Mouse (Mus musculus): ENCODE measurements around the gene Tuba1b. TPM values are rescaled to one million over a fixed set of nuclear protein-coding genes. Genes with fewer than 3 reads are reported as not detected.

Gene Tuba1b
- polyA plus RNA-seq, 1 experiment from 2014 or later, result 2,343 TPM

DNA sequence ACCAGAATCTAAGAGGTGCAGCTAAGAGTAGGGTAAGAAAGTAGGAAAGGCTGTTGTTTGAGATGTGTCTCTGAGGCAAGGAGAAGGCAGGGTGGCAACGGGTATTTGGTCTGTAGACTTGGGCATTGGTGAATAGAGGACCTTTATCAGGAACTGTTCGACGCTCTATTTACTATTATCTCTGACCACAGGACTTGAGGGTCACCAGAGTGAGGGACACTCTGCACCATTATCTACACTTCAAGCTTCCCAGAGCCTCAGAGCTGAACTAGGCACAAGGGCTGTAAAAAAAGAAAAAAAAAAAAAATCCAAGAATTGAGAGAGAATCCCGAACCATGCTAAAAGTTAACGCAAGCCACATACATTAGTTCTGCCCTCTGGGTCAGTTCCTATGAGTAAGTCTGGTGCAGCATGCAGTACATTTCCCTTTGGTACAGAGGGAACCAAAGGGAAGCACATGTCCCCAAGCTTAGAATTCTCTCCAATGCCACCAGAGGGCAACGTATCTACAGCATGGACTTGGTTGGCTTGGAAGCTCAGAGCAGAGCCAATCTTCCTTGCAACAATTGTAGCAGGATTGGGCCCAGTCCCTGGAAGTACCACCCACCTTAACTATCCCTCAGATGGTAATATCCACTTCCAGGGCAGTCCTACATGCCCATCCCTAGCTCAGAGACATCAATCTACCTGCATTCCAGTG lies 42.3 kb downstream of the Tuba1b start:
- Histone ChIP-seq H3K27me3 (replicated peaks; ENCODE audit: low read depth, poor library complexity, severe bottlenecking) (peaks cover 72% of the 10 kb centered on the region), H3K27ac (replicated peaks) (no peak overlapping the region), H3K4me3 (0 out of 2 replicates have a peak overlapping the region, but pooled peaks have one; percentile 5), H3K36me3 (replicated peaks) (no peaks in the 10 kb centered on the region), H3K9me3 (no peaks in the 10 kb centered on the region), H3K4me1 (peaks cover 45% of the 10 kb centered on the region)
- DNase-seq (ENCODE audit: low spot score), result peak; percentile 55
- 41% methylated on average over 6 of the region's 6 CpGs for WGBS

GRCm38 (mm10) chr15:98891198-98891742 lies 43.1 kb downstream of the Tuba1b start:
- H3K27me3 ChIP-seq (replicated peaks; ENCODE audit: low read depth, poor library complexity, severe bottlenecking), result peaks cover 64% of the 10 kb centered on the region
- H3K36me3 ChIP-seq (replicated peaks), result no peaks in the 10 kb centered on the region
- H3K4me3 ChIP-seq, result peak overlapping the region; percentile 40
- peaks cover 38% of the 10 kb centered on the region for H3K4me1 ChIP-seq
- no peaks in the 10 kb centered on the region for H3K9me3 ChIP-seq
- 7% methylated on average over 19 of the region's 19 CpGs for WGBS
- H3K27ac ChIP-seq (replicated peaks), result no peak overlapping the region
- DNase-seq (ENCODE audit: low spot score), result peak; percentile 36

- H3K27me3 ChIP-seq (replicated peaks; ENCODE audit: low read depth, poor library complexity, severe bottlenecking), result peaks cover 27% of the 10 kb centered on the region
- H3K4me3 ChIP-seq, result no peak overlapping the region
- H3K36me3 ChIP-seq (replicated peaks), result no peaks in the 10 kb centered on the region
- DNase-seq (ENCODE audit: low spot score), result no peak
- H3K4me1 ChIP-seq, result peaks cover 7% of the 10 kb centered on the region; the same call in 1 of the 2 replicates
- no peak overlapping the region for H3K27ac ChIP-seq (replicated peaks)
- 84% methylated on average over 7 of the region's 7 CpGs for WGBS
- H3K9me3 ChIP-seq, result no peaks in the 10 kb centered on the region
Measured at GRCm38 (mm10) chr15:98887526-98887925, 46.8 kb downstream of the Tuba1b start.

- DNase-seq (ENCODE audit: low spot score), result no peak
- WGBS, result 69% methylated on average over 8 of the region's 8 CpGs
- H3K27me3 ChIP-seq (replicated peaks; ENCODE audit: low read depth, poor library complexity, severe bottlenecking), result peaks cover 20% of the 10 kb centered on the region
- H3K4me3 ChIP-seq, result no peak overlapping the region
- H3K9me3 ChIP-seq, result no peaks in the 10 kb centered on the region
- H3K4me1 ChIP-seq, result peaks cover 12% of the 10 kb centered on the region
- H3K27ac ChIP-seq (replicated peaks), result no peak overlapping the region
- H3K36me3 ChIP-seq (replicated peaks), result no peaks in the 10 kb centered on the region
Measured at GRCm38 (mm10) chr15:98886667-98887387, 47.5 kb downstream of the Tuba1b start.

DNA sequence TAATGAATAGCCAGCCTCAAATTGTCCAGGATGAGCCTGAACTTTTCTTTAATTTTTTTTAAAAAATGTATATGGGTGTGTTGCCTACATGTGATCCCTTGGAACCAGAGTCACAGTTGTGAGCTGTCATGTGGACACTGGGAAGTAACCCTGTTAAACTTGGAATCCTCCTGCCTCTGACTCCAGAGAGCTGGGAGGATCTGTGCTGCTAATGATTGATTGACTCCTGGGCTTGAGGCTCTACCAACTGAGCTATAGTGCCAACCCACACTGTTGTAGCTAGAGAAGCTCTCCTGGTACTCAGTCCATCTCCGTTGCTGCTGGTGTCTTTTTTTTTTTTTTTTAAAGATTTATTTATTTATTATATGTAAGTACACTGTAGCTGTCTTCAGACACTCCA lies 50.3 kb downstream of the Tuba1b start:
- H3K4me3 ChIP-seq, result no peak overlapping the region
- peaks cover 5% of the 10 kb centered on the region; the same call in 1 of the 2 replicates for H3K27me3 ChIP-seq (replicated peaks; ENCODE audit: low read depth, poor library complexity, severe bottlenecking)
- no peak for DNase-seq (ENCODE audit: low spot score)
- H3K27ac ChIP-seq (replicated peaks), result no peak overlapping the region
- H3K4me1 ChIP-seq, result peaks cover 29% of the 10 kb centered on the region
- 86% methylated on average over 1 of the region's 1 CpGs for WGBS
- peaks cover 5% of the 10 kb centered on the region for H3K36me3 ChIP-seq (replicated peaks)
- no peaks in the 10 kb centered on the region for H3K9me3 ChIP-seq

DNA sequence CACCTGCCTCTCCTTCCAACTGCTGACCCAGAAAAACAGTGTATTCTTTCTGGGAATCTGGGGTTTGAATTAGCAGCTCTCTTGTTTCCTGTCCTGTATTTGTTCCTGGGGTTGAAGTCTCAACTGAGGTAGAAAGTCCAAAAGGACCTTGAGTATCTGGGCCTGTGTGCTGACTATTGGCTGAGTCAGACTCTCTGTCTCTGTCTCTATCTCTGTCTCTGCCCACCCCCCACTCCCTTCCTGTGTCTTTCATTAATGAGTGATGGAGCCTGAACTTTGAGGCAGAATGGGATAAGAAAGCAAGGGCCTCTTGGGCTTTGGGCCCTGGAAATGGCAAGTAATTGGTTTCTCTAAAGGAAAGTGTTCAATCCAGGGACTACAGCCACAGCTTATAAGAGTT lies 50.7 kb downstream of the Tuba1b start:
- Histone ChIP-seq H3K36me3 (replicated peaks) (peaks cover 9% of the 10 kb centered on the region), H3K27me3 (replicated peaks; ENCODE audit: low read depth, poor library complexity, severe bottlenecking) (peaks cover 5% of the 10 kb centered on the region; the same call in 1 of the 2 replicates), H3K4me3 (no peak overlapping the region), H3K9me3 (no peaks in the 10 kb centered on the region), H3K27ac (replicated peaks) (no peak overlapping the region), H3K4me1 (peaks cover 29% of the 10 kb centered on the region)
- no peak for DNase-seq (ENCODE audit: low spot score)

DNA sequence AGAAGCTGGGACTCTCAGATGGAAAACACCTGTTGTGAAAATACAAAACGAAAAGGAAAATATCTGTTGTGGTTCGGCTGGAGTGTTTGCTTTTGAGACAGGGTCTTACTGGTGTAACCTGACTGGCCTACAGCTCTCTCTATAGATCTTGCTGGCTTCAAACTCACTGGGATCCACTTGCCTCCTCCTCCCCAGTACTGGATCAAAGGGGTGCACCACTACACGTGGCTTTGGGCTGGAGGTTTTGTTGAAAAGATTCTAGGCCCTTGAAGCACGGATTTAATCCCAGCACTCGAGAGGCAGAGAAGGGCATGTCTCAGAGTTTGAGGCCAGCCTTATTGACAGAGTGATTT lies 52.7 kb downstream of the Tuba1b start:
- DNase-seq (ENCODE audit: low spot score), result no peak
- H3K9me3 ChIP-seq, result no peaks in the 10 kb centered on the region
- peaks cover 29% of the 10 kb centered on the region for H3K4me1 ChIP-seq
- H3K27ac ChIP-seq (replicated peaks), result peak overlapping the region; percentile 91
- peaks cover 20% of the 10 kb centered on the region for H3K36me3 ChIP-seq (replicated peaks)
- 8% methylated on average over 5 of the region's 5 CpGs for WGBS
- no peaks in the 10 kb centered on the region for H3K27me3 ChIP-seq (replicated peaks; ENCODE audit: low read depth, poor library complexity, severe bottlenecking)
- H3K4me3 ChIP-seq, result peak overlapping the region; percentile 84

Other genes with a start within 250 kb of the Tuba1b start
- gene Ccdc65, start 226.4 kb downstream of the Tuba1b start, polyA plus RNA-seq (2016; fragmentation: Nextera tagmentation; extraction: Ambion mirVana), result 0.60 and 0.80 TPM in 2 replicates
- 23.2 and 26.3 TPM in 2 replicates for gene Fkbp11, start 206.4 kb downstream of the Tuba1b start, polyA plus RNA-seq (2016; fragmentation: Nextera tagmentation; extraction: Ambion mirVana)
- 41.6 and 43.1 TPM in 2 replicates for gene Arf3, start 171.4 kb downstream of the Tuba1b start, polyA plus RNA-seq (2016; fragmentation: Nextera tagmentation; extraction: Ambion mirVana)
- gene Wnt10b, start 156.4 kb downstream of the Tuba1b start, polyA plus RNA-seq (2016; fragmentation: Nextera tagmentation; extraction: Ambion mirVana), result 0.34 and 0.40 TPM in 2 replicates
- gene Wnt1, start 144.7 kb downstream of the Tuba1b start, polyA plus RNA-seq (2016; fragmentation: Nextera tagmentation; extraction: Ambion mirVana), result 1.0 and 1.5 TPM in 2 replicates
- gene Ddn, start 125.1 kb downstream of the Tuba1b start, polyA plus RNA-seq (2016; fragmentation: Nextera tagmentation; extraction: Ambion mirVana), result not detected in 2 replicates
- 83.5 and 85.3 TPM in 2 replicates for gene Prkag1, start 103.0 kb downstream of the Tuba1b start, polyA plus RNA-seq (2016; fragmentation: Nextera tagmentation; extraction: Ambion mirVana)
- 12.1 and 12.7 TPM in 2 replicates for gene Kmt2d, start 63.4 kb downstream of the Tuba1b start, polyA plus RNA-seq (2016; fragmentation: Nextera tagmentation; extraction: Ambion mirVana)
- gene Rhebl1, start 40.0 kb downstream of the Tuba1b start, polyA plus RNA-seq (2016; fragmentation: Nextera tagmentation; extraction: Ambion mirVana), result 29.2 and 29.5 TPM in 2 replicates
- gene Dhh, start 36.0 kb downstream of the Tuba1b start, polyA plus RNA-seq (2016; fragmentation: Nextera tagmentation; extraction: Ambion mirVana), result 0.31 and 0.34 TPM in 2 replicates
- gene Lmbr1l, start 16.3 kb downstream of the Tuba1b start, polyA plus RNA-seq (2016; fragmentation: Nextera tagmentation; extraction: Ambion mirVana), result 23.4 and 26.9 TPM in 2 replicates
- not detected in 2 replicates for gene Gm49450, start 19.0 kb upstream of the Tuba1b start, polyA plus RNA-seq (2016; fragmentation: Nextera tagmentation; extraction: Ambion mirVana)
- gene Tuba1a, start 19.1 kb upstream of the Tuba1b start, polyA plus RNA-seq (2016; fragmentation: Nextera tagmentation; extraction: Ambion mirVana), result 2,739 and 2,840 TPM in 2 replicates
- 141 and 144 TPM in 2 replicates for gene Tuba1c, start 95.3 kb upstream of the Tuba1b start, polyA plus RNA-seq (2016; fragmentation: Nextera tagmentation; extraction: Ambion mirVana)
- gene Prph, start 120.6 kb upstream of the Tuba1b start, polyA plus RNA-seq (2016; fragmentation: Nextera tagmentation; extraction: Ambion mirVana), result 3.7 and 6.3 TPM in 2 replicates
- 49.8 and 53.1 TPM in 2 replicates for gene Troap, start 140.0 kb upstream of the Tuba1b start, polyA plus RNA-seq (2016; fragmentation: Nextera tagmentation; extraction: Ambion mirVana)
- 0.36 and 0.52 TPM in 2 replicates for gene C1ql4, start 153.3 kb upstream of the Tuba1b start, polyA plus RNA-seq (2016; fragmentation: Nextera tagmentation; extraction: Ambion mirVana)
- 1.1 and 1.6 TPM in 2 replicates for gene Dnajc22, start 158.6 kb upstream of the Tuba1b start, polyA plus RNA-seq (2016; fragmentation: Nextera tagmentation; extraction: Ambion mirVana)
- gene Spats2, start 191.4 kb upstream of the Tuba1b start, polyA plus RNA-seq (2016; fragmentation: Nextera tagmentation; extraction: Ambion mirVana), result 60.1 and 62.1 TPM in 2 replicates

Measured in embryonic facial prominence, embryonic 10.5 days (tissue).